Mouse (Mus musculus): ENCODE data around the gene Chd2. TPM values are rescaled to one million over a fixed set of nuclear protein-coding genes. Genes with fewer than 3 reads are reported as not detected.
"Not testable (repeated sequence)": the region's sequence is repeated elsewhere in the genome, so short reads cannot be mapped to it uniquely, and the experiment has no call there.

Gene Chd2
- polyA plus RNA-seq, 2 experiments from 2014 or later: 136 to 151 TPM

- ATAC-seq: no peak
Measured at GRCm38 (mm10) chr7:73539116-73539682, 2.4 kb downstream of the Chd2 start.

- no peak for ATAC-seq
Measured at GRCm38 (mm10) chr7:73538424-73539079, 3.1 kb downstream of the Chd2 start.

- ATAC-seq: peak; percentile 81
Measured at GRCm38 (mm10) chr7:73537634-73538423, 3.8 kb downstream of the Chd2 start.

GRCm38 (mm10) chr7:73537228-73537627, 4.4 kb downstream of the Chd2 start:
- ATAC-seq: no peak

GRCm38 (mm10) chr7:73536579-73536978, 5.1 kb downstream of the Chd2 start:
- ATAC-seq: no peak

- ATAC-seq: no peak
Measured at GRCm38 (mm10) chr7:73535861-73536200, 5.8 kb downstream of the Chd2 start.

- ATAC-seq: no peak
Measured at GRCm38 (mm10) chr7:73534937-73535860, 6.4 kb downstream of the Chd2 start.

GRCm38 (mm10) chr7:73533457-73533856, 8.2 kb downstream of the Chd2 start:
- ATAC-seq: no peak

- ATAC-seq: no peak
Measured at GRCm38 (mm10) chr7:73532916-73533315, 8.7 kb downstream of the Chd2 start.

GRCm38 (mm10) chr7:73532139-73532538, 9.5 kb downstream of the Chd2 start:
- no peak for ATAC-seq

GRCm38 (mm10) chr7:73531506-73532093, 10.0 kb downstream of the Chd2 start:
- peak; percentile 24 for ATAC-seq

GRCm38 (mm10) chr7:73530846-73531245, 10.8 kb downstream of the Chd2 start:
- ATAC-seq: peak; percentile 58

GRCm38 (mm10) chr7:73530164-73530563, 11.5 kb downstream of the Chd2 start:
- no peak for ATAC-seq

GRCm38 (mm10) chr7:73529261-73529660, 12.4 kb downstream of the Chd2 start:
- no peak for ATAC-seq

GRCm38 (mm10) chr7:73528377-73528894, 13.2 kb downstream of the Chd2 start:
- ATAC-seq: not testable (repeated sequence)

GRCm38 (mm10) chr7:73527225-73527624, 14.4 kb downstream of the Chd2 start:
- ATAC-seq: no peak

- peak; percentile 67 for ATAC-seq
Measured at GRCm38 (mm10) chr7:73524454-73524952, 17.1 kb downstream of the Chd2 start.

GRCm38 (mm10) chr7:73523608-73524259, 17.9 kb downstream of the Chd2 start:
- ATAC-seq: no peak

GRCm38 (mm10) chr7:73523183-73523582, 18.4 kb downstream of the Chd2 start:
- ATAC-seq: peak; percentile 55

GRCm38 (mm10) chr7:73521277-73522193, 20.1 kb downstream of the Chd2 start:
- ATAC-seq: no peak

Measured in activated CD4-positive, CD25-positive, alpha-beta regulatory T cell, adult 4 months (primary cell).